Mouse (Mus musculus) heart, embryonic 10.5 days (tissue): ENCODE data around the gene Syna. TPM values are rescaled to one million over a fixed set of nuclear protein-coding genes. Genes with fewer than 3 reads are reported as not detected.

Source experiments
- DNase-seq: peaks from one replicate; pipeline ENCODE4 v3.0.0-alpha.2; 2017; ENCODE audit warnings: low spot score
- H3K27ac ChIP-seq: fragments of 300-500 bp; sonication (generic); 2 replicates; pipeline ENCODE4 v1.5.1; 2016; ENCODE audit warnings: mild to moderate bottlenecking
- H3K27me3 ChIP-seq: fragments of 300-500 bp; sonication (generic); 2 replicates; pipeline ENCODE4 v1.6.1; 2016; ENCODE audit warnings: mild to moderate bottlenecking; ENCODE audit not compliant: poor library complexity, insufficient read depth, severe bottlenecking
- H3K36me3 ChIP-seq: fragments of 300-500 bp; sonication (generic); 2 replicates; pipeline ENCODE4 v1.6.1; 2016; ENCODE audit warnings: mild to moderate bottlenecking, moderate library complexity
- H3K4me1 ChIP-seq: fragments of 300-500 bp; sonication (generic); 2 replicates; pipeline ENCODE4 v1.6.1; 2016; ENCODE audit warnings: mild to moderate bottlenecking
- H3K4me3 ChIP-seq: fragments of 300-500 bp; sonication (generic); 2 replicates; pipeline ENCODE4 v1.5.1; 2016; ENCODE audit warnings: mild to moderate bottlenecking, moderate library complexity
- H3K9me3 ChIP-seq: fragments of 300-500 bp; sonication (generic); 2 replicates; pipeline ENCODE4 v1.6.1; 2016; ENCODE audit warnings: mild to moderate bottlenecking, moderate library complexity
- WGBS: fragments of 180-500 bp; shearing (Covaris S2); methylation state at CpG from one replicate; pipeline ENCODE4 v1.1.7; 2016; 5-methylcytosine and 5-hydroxymethylcytosine counted together
- polyA plus RNA-seq: library from polyadenylated mRNA; unstranded; fragments of >200 nt; fragmentation: Nextera tagmentation; extraction: Ambion mirVana; gene quantifications from 2 replicates; pipeline ENCODE4 v1.2.1, GENCODE M21; 2016

The Syna gene
- polyA plus RNA-seq, 1 experiment from 2014 or later, result not detected

- H3K27me3 ChIP-seq, result peaks cover 2% of the 10 kb centered on the region; the same call in 1 of the 2 replicates
- DNase-seq, result peak; percentile 90
- 0 out of 2 replicates have a peak, but pooled peaks cover 4% of the 10 kb centered on the region for H3K9me3 ChIP-seq
- 10% methylated on average over 20 of the region's 20 CpGs for WGBS
- H3K4me1 ChIP-seq, result peaks cover 40% of the 10 kb centered on the region
- peak overlapping the region; percentile 20; the same call in 1 of the 2 replicates for H3K4me3 ChIP-seq
- 0 out of 2 replicates have a peak overlapping the region, but pooled peaks have one; percentile 13 for H3K27ac ChIP-seq
- no peaks in the 10 kb centered on the region for H3K36me3 ChIP-seq
These were observed 4.4 kb downstream of the Syna start for GRCm38 (mm10) chr5:134555463-134556164.

- Histone ChIP-seq H3K36me3 (no peaks in the 10 kb centered on the region), H3K4me3 (no peak overlapping the region), H3K4me1 (peaks cover 46% of the 10 kb centered on the region), H3K27ac (no peak overlapping the region), H3K9me3 (0 out of 2 replicates have a peak, but pooled peaks cover 4% of the 10 kb centered on the region), H3K27me3 (peaks cover 5% of the 10 kb centered on the region; the same call in 1 of the 2 replicates)
- WGBS, result 80% methylated on average over 5 of the region's 5 CpGs
- DNase-seq, result no peak
These were observed 5.9 kb downstream of the Syna start for GRCm38 (mm10) chr5:134553951-134554546.

- H3K9me3 ChIP-seq, result 0 out of 2 replicates have a peak, but pooled peaks cover 2% of the 10 kb centered on the region
- H3K36me3 ChIP-seq, result no peaks in the 10 kb centered on the region
- H3K4me3 ChIP-seq, result peak within 1 kb of the TSS; percentile 79
- peak; percentile 97 for DNase-seq
- H3K27me3 ChIP-seq, result peaks cover 5% of the 10 kb centered on the region; the same call in 1 of the 2 replicates
- 1% methylated on average over 61 of the region's 61 CpGs for WGBS
- H3K27ac ChIP-seq, result peak within 1 kb of the TSS; percentile 91
- H3K4me1 ChIP-seq, result peaks cover 51% of the 10 kb centered on the region
These were observed 7.6 kb downstream of the Syna start, which contains the start of gene Clip2 for GRCm38 (mm10) chr5:134552110-134552972. Gene Clip2, minus strand, starts transcription at chr5:134552434.

- Histone ChIP-seq H3K4me1 (peaks cover 51% of the 10 kb centered on the region), H3K36me3 (no peaks in the 10 kb centered on the region), H3K27ac (peak overlapping the region; percentile 91), H3K4me3 (peak overlapping the region; percentile 79), H3K27me3 (peaks cover 5% of the 10 kb centered on the region; the same call in 1 of the 2 replicates), H3K9me3 (no peaks in the 10 kb centered on the region)
- 2% methylated on average over 52 of the region's 52 CpGs for WGBS
- DNase-seq, result no peak
These were observed 8.5 kb downstream of the Syna start for GRCm38 (mm10) chr5:134551233-134552109.

GRCm38 (mm10) chr5:134550836-134551232 lies 9.1 kb downstream of the Syna start:
- 15% methylated on average over 6 of the region's 6 CpGs for WGBS
- H3K4me3 ChIP-seq, result peak overlapping the region; percentile 79
- DNase-seq, result no peak
- no peaks in the 10 kb centered on the region for H3K36me3 ChIP-seq
- no peaks in the 10 kb centered on the region for H3K9me3 ChIP-seq
- peak overlapping the region; percentile 91 for H3K27ac ChIP-seq
- H3K27me3 ChIP-seq, result peaks cover 5% of the 10 kb centered on the region; the same call in 1 of the 2 replicates
- H3K4me1 ChIP-seq, result peaks cover 48% of the 10 kb centered on the region

GRCm38 (mm10) chr5:134549640-134550168 lies 10.3 kb downstream of the Syna start:
- peaks cover 37% of the 10 kb centered on the region for H3K4me1 ChIP-seq
- WGBS, result 89% methylated on average over 2 of the region's 3 CpGs
- H3K9me3 ChIP-seq, result no peaks in the 10 kb centered on the region
- no peaks in the 10 kb centered on the region for H3K36me3 ChIP-seq
- 0 out of 2 replicates have a peak overlapping the region, but pooled peaks have one; percentile 16 for H3K27ac ChIP-seq
- DNase-seq, result no peak
- H3K27me3 ChIP-seq, result peaks cover 5% of the 10 kb centered on the region; the same call in 1 of the 2 replicates
- H3K4me3 ChIP-seq, result no peak overlapping the region

GRCm38 (mm10) chr5:134548306-134548705 lies 11.7 kb downstream of the Syna start:
- DNase-seq, result no peak
- no peaks in the 10 kb centered on the region for H3K9me3 ChIP-seq
- peaks cover 37% of the 10 kb centered on the region for H3K4me1 ChIP-seq
- H3K36me3 ChIP-seq, result peaks cover 5% of the 10 kb centered on the region; the same call in 1 of the 2 replicates
- H3K4me3 ChIP-seq, result no peak overlapping the region
- WGBS, result 56% methylated on average over 5 of the region's 5 CpGs
- H3K27ac ChIP-seq, result no peak overlapping the region; the same call in 1 of the 2 replicates
- H3K27me3 ChIP-seq, result peaks cover 5% of the 10 kb centered on the region; the same call in 1 of the 2 replicates

GRCm38 (mm10) chr5:134546790-134547189 lies 13.2 kb downstream of the Syna start:
- H3K27me3 ChIP-seq, result peaks cover 5% of the 10 kb centered on the region; the same call in 1 of the 2 replicates
- H3K4me1 ChIP-seq, result peaks cover 28% of the 10 kb centered on the region
- H3K36me3 ChIP-seq, result peaks cover 5% of the 10 kb centered on the region; the same call in 1 of the 2 replicates
- no peak overlapping the region for H3K4me3 ChIP-seq
- no peak for DNase-seq
- no peaks in the 10 kb centered on the region for H3K9me3 ChIP-seq
- WGBS, result 81% methylated on average over 7 of the region's 7 CpGs
- no peak overlapping the region for H3K27ac ChIP-seq

- DNase-seq, result no peak
- peaks cover 28% of the 10 kb centered on the region for H3K4me1 ChIP-seq
- H3K9me3 ChIP-seq, result no peaks in the 10 kb centered on the region
- peaks cover 5% of the 10 kb centered on the region; the same call in 1 of the 2 replicates for H3K36me3 ChIP-seq
- no peaks in the 10 kb centered on the region for H3K27me3 ChIP-seq
- no peak overlapping the region for H3K27ac ChIP-seq
- no peak overlapping the region for H3K4me3 ChIP-seq
- 43% methylated on average over 3 of the region's 3 CpGs for WGBS
These were observed 14.7 kb downstream of the Syna start for GRCm38 (mm10) chr5:134545242-134545629.

- WGBS, result 60% methylated on average over 19 of the region's 19 CpGs
- H3K9me3 ChIP-seq, result no peaks in the 10 kb centered on the region
- no peak for DNase-seq
- no peaks in the 10 kb centered on the region for H3K27me3 ChIP-seq
- peaks cover 5% of the 10 kb centered on the region; the same call in 1 of the 2 replicates for H3K36me3 ChIP-seq
- no peak overlapping the region for H3K27ac ChIP-seq
- H3K4me3 ChIP-seq, result no peak overlapping the region
- peaks cover 33% of the 10 kb centered on the region for H3K4me1 ChIP-seq
These were observed 15.3 kb downstream of the Syna start for GRCm38 (mm10) chr5:134544516-134545241.

- Histone ChIP-seq H3K27me3 (no peaks in the 10 kb centered on the region), H3K4me3 (no peak overlapping the region), H3K4me1 (peaks cover 32% of the 10 kb centered on the region), H3K27ac (no peak overlapping the region; the same call in 1 of the 2 replicates), H3K36me3 (peaks cover 23% of the 10 kb centered on the region), H3K9me3 (no peaks in the 10 kb centered on the region)
- no peak for DNase-seq
- 43% methylated on average over 7 of the region's 7 CpGs for whole genome bisulfite sequencing
These were observed 18.3 kb downstream of the Syna start for GRCm38 (mm10) chr5:134541640-134542039.
